Mouse (Mus musculus) kidney, adult 9 months (tissue): ENCODE measurements at regions not wholly inside any gene's neighbourhood (a gene's known extent, or its start where the extent isn't known, plus 50 kb on each side); places are given as distances from the start of the nearest gene placed in this dataset.
"Not testable (repeated sequence)": the region's sequence is repeated elsewhere in the genome, so short reads cannot be mapped to it uniquely, and the experiment has no call there.

ENCODE experiments used
- DNase-seq: peaks from one replicate; pipeline ENCODE4 v3.0.0; 2022

DNA sequence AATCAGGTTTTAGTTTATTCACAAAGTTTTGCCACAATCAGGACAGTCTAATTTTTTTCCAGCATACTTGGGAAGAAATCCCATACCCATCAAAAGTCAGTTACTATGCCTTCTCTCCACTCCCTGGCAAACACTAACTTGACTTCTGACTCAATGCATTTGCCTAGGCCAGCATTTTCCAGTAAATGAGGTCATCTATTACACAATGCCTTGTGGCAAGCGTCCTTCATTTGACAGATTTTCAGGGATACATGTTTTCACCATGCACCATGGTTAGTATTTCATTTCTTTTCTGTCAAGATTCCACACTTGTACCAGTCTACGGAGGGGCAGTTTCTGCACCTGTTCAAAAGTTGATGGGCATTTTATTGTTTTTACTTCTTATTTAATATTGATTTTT lies 88.4 kb upstream of the Slc2a12 start:
- not testable (repeated sequence) for DNase-seq

DNA sequence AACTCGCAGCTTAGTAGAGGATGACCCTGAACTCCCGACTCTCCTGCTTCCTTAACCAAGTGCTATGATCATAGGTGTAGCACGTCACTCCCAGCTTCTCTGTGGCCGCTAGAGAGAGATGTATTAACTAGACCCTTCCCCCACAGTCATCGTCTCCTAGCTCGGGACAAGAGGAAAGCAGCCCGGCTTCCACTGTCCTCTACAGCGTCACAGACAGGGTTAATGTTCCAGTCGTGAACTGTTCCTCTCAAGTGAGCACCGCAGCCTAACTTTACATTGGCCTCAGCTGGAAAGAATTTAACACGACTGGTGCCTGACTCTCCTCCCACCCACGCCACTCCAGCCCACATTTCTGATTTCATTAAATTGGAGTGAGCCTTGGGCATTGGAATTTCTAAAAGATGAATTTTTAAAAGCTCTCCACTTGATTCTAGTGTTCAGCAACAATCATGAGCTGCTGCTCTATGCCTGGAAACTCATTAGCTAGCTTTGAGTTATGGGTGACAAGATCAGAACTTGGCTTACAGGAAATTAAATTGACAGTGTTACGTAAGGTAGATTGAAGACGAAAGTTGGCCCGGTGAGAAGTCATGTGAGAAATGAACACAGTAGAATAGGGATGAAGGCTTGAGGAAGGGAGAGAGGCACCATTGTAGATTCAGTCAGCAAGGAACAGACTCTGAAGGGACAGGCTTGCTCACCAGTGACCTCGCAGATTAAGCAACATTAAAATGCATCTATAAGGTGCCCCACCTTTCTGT lies 75.4 kb upstream of the Slc2a12 start:
- peak; percentile 65 for DNase-seq

DNA sequence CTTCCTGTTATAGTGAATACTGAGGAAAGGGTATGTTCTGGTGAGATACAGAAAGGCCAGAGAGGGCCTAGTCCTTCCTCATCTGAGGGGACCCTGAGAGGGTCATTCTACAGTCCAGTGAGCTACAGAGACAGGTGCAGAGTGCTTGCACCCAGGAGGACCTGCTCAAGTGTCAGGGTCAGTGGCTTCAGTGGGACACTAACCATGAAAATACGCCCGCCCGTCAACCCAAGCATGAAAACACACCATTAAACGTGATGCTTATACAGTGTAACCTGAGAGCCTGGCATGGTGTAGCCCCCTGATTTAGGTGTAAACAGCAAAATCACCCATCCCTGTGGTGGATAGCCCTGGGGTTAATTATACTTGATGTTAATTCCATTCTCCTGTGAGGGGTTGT lies 70.8 kb upstream of the Slc2a12 start:
- not testable (repeated sequence) for DNase-seq

DNA sequence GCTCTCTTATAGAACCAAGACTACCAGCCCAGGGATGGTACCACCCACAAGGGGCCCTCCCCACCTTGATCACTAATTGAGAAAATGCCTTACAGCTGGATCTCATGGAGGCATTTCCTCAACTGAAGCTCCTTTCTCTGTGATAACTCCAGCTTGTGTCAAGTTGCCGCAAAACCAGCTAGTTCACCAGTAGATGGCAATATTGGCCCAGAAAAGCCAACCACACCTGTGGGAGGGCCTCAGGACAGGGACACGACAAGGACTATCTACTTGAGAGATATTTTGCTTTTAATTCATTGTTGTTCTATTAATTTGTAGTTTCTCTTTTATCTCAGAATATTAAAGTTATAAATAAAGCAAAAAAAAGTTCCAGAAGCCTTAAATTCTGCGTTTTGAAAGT lies 65.4 kb upstream of the Slc2a12 start:
- DNase-seq, result peak; percentile 71

DNA sequence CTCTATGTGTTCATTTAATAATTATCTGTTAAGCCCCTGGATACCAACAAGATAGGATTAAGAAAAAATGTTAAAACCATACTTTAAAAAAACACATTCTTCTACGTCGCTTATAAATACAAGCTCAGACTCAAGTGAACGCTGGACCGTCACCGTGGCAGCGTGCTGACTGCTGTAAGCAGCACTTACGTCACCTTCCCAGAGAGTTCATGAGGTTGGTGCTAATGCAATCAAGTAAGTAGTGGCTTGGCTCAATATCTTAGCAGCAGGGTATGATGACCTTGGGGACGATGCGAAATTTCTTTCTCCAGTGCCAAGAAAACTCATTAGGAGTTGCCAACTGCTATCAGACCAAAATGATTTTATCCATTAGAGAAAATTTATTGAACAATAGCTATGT lies 63.5 kb upstream of the Slc2a12 start:
- not testable (repeated sequence) for DNase-seq

DNA sequence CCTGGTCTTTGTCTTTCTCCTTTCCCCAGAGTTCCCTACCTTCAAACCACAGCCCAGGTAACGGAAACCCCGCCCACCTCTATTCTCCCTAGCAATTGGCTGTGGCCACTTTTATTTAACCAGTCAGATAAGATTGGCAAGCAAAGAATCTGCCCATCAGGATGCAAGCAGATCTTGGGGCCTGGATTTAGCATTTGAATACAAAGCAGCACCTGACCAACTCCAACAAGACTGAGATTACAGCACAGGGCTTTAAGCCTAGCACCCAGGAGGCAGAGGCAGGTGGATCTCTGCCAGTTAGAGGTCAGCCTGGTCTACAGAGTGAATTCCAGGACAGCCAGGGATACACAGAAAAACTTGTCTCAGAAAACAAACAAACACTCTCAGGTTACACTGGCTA lies 61.5 kb upstream of the Slc2a12 start:
- DNase-seq, result not testable (repeated sequence)

DNA sequence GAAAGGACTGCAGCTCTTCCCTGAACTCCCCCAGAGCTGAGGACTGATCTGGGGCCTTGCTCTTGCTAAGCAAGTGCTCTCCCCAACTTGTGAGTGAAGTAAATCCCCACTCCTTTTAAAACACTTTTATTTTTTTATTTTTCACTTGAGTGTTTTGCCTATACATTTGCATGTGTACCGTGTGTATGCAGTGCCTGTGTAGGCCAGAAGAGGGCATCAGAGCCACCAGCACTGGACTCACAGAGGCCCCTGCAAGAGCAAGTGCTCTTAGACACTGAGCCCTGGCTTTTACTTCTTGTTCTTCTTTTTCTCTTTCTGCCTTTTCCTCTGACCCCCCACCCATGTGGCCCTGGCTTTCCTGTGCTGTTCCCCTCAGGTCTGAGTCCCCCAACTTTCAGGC lies 56.2 kb upstream of the Slc2a12 start:
- DNase-seq, result not testable (repeated sequence)

DNA sequence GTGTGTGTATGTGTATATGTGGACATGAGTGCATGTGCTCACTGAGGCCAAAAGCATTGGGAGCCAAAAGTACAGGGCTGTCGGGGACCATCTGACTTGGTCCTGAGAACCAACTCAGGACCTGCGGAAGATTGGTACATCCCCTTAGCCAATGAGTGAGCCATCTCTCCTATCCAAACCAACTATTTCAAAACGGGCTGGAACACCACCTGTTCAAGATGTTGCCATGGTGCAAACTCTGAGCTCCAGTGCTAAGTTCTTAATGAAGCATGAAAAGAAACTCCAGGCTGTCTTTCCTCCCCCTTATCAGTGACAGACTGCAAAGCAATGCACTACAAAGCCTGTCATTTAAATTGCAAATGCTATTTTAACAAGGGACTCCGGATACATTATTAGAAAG lies 53.1 kb upstream of the Slc2a12 start:
- not testable (repeated sequence) for DNase-seq

DNA sequence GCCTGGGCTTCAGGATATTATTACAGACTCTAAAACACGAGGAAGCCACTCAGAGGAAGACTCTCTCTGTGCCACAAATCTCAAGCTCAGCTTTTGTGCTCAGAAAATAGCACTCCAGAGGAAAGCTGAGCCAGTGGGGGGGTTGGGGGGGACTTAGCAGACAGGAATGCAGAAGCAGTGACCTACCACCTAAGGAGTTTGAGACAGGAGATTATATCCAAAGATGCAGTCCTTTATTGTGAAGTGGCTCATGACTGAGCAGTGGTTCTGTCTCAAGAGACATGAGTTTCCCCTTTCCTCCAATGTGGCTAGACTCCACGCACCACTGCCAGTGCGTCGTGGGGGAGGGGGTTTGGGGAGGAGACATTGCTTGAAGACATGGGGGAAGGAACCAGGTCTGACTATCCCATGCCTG lies 52.6 kb upstream of the Slc2a12 start:
- not testable (repeated sequence) for DNase-seq

DNA sequence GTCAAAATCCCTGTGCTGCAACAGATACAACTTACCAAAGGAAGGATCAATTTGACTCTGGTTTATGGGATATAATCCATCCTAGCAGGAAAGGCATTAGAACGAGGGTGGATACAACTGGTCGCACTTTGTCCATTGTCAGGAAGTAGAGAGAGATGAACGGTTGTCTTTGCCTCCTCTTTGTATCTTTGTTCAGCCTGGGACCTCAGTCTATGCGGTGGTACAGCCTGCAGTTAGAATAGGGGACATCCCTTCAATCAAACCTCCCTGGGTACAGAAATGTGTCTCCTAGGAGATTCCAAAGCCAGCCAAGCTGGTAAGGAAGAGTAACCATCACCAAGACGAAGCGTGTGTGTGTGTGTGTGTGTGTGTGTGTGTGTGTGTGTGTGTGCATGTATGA lies 52.1 kb upstream of the Slc2a12 start:
- not testable (repeated sequence) for DNase-seq
